Mouse (Mus musculus) midbrain, embryonic 15.5 days (tissue): ENCODE results near the gene Daam1. TPM values are rescaled to one million over a fixed set of nuclear protein-coding genes. Genes with fewer than 3 reads are reported as not detected.

Source experiments
- ATAC-seq: fragments of 200-750 bp; cut with Nextera tagmentation; replicated peaks from 2 replicates; pipeline ENCODE4 v1.8.0; 2017; ENCODE audit warnings: moderate TSS enrichment
- H3K27ac ChIP-seq: fragments of 300-500 bp; sonication (generic); 2 replicates; pipeline ENCODE4 v1.5.1; 2015; ENCODE audit warnings: mild to moderate bottlenecking, inconsistent platforms
- H3K27me3 ChIP-seq: fragments of 300-500 bp; sonication (generic); replicated peaks from 2 replicates; pipeline ENCODE4 v1.6.1; 2015; ENCODE audit warnings: inconsistent platforms
- H3K36me3 ChIP-seq: fragments of 300-500 bp; sonication (generic); replicated peaks from 2 replicates; pipeline ENCODE4 v1.6.1; 2015; ENCODE audit warnings: inconsistent platforms
- H3K4me1 ChIP-seq: fragments of 300-500 bp; sonication (generic); 2 replicates; pipeline ENCODE4 v1.6.1; 2015; ENCODE audit warnings: inconsistent platforms
- H3K4me2 ChIP-seq: fragments of 300-500 bp; sonication (generic); 2 replicates; pipeline ENCODE4 v1.6.1; 2015; ENCODE audit warnings: inconsistent platforms, mild to moderate bottlenecking, moderate library complexity
- H3K4me3 ChIP-seq: fragments of 300-500 bp; sonication (generic); 2 replicates; pipeline ENCODE4 v1.5.1; 2015; ENCODE audit warnings: mild to moderate bottlenecking, inconsistent platforms
- H3K9ac ChIP-seq: fragments of 300-500 bp; sonication (generic); 2 replicates; pipeline ENCODE4 v1.6.1; 2015; ENCODE audit warnings: mild to moderate bottlenecking, inconsistent platforms
- H3K9me3 ChIP-seq: fragments of 300-500 bp; sonication (generic); 2 replicates; pipeline ENCODE4 v1.6.1; 2016; ENCODE audit warnings: inconsistent platforms
- WGBS: fragments of 180-500 bp; shearing (Covaris S2); methylation state at CpG from one replicate; pipeline ENCODE4 v1.1.7; 2015; ENCODE audit warnings: mixed read lengths; 5-methylcytosine and 5-hydroxymethylcytosine counted together
- polyA plus RNA-seq: library from polyadenylated mRNA; unstranded; fragments of >200 nt; fragmentation: Nextera tagmentation; extraction: Ambion mirVana; gene quantifications from 2 replicates; pipeline ENCODE4 v1.2.1, GENCODE M21; 2015

Gene Daam1
- polyA plus RNA-seq = 28.1 and 31.4 TPM in 2 replicates

DNA sequence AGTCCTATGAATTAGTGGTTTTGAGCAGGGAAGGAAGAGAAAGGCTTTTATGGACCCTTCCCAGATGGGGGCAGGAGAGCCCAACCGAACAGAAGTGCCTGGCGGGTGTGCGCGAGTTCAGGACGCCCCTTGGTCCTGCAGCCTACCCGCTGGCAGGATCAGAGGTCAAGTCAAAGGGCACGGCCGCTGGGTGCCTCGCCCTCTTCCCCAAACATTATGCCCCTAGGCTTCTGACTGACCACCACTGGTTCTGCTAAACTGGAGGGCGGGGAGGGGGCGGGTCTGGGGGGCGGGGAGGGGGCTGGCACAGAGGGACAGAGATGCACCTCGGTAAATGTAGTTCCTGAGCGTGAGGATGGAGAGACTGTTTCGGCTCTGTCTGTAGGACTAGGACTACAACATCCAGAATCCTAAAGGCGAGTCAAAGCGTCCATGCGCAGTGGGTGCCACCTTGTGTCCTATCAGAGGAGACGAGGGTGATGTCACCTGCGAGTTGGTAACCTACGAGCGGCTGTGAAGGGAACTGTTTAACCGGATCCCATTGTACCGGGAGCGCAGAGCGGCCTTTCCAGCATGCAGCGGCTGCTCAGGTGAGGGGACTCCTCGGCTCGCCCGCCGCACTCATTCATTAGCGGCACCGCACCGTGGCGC, at the start of gene Daam1:
Daam1 (plus strand) TSS at position 472 of the 651 bp plus-strand sequence.
- 0 out of 2 replicates have a peak, but pooled peaks cover 2% of the 10 kb centered on the region for H3K27me3 ChIP-seq
- H3K36me3 ChIP-seq = no peaks in the 10 kb centered on the region
- WGBS = under 1% methylated on average over 35 of the region's 35 CpGs
- H3K27ac ChIP-seq = peak within 1 kb of the TSS; percentile 94
- H3K4me1 ChIP-seq = peaks cover 38% of the 10 kb centered on the region
- peak; percentile 100 for ATAC-seq
- peak within 1 kb of the TSS; percentile 69 for H3K4me2 ChIP-seq
- peak within 1 kb of the TSS; percentile 85 for H3K4me3 ChIP-seq
- peak within 1 kb of the TSS; percentile 96 for H3K9ac ChIP-seq
- H3K9me3 ChIP-seq = no peaks in the 10 kb centered on the region

GRCm38 (mm10) chr12:71781220-71781619, 49.7 kb upstream of the Daam1 start:
- no peaks in the 10 kb centered on the region for H3K36me3 ChIP-seq
- WGBS = 66% methylated on average over 7 of the region's 7 CpGs
- no peak overlapping the region for H3K27ac ChIP-seq
- H3K9me3 ChIP-seq = no peaks in the 10 kb centered on the region
- H3K27me3 ChIP-seq = no peaks in the 10 kb centered on the region
- no peak overlapping the region for H3K4me3 ChIP-seq
- H3K9ac ChIP-seq = no peak overlapping the region
- no peak for ATAC-seq
- peaks cover 12% of the 10 kb centered on the region; the same call in 1 of the 2 replicates for H3K4me1 ChIP-seq
- no peak overlapping the region for H3K4me2 ChIP-seq

- H3K9ac ChIP-seq = no peak overlapping the region
- no peaks in the 10 kb centered on the region for H3K9me3 ChIP-seq
- 62% methylated on average over 3 of the region's 3 CpGs for WGBS
- H3K4me2 ChIP-seq = no peak overlapping the region
- H3K27me3 ChIP-seq = no peaks in the 10 kb centered on the region
- H3K36me3 ChIP-seq = no peaks in the 10 kb centered on the region
- no peak overlapping the region for H3K27ac ChIP-seq
- ATAC-seq = no peak
- H3K4me1 ChIP-seq = peaks cover 5% of the 10 kb centered on the region; the same call in 1 of the 2 replicates
- no peak overlapping the region for H3K4me3 ChIP-seq
Measured at GRCm38 (mm10) chr12:71783970-71784369, 46.9 kb upstream of the Daam1 start.

GRCm38 (mm10) chr12:71784666-71785255, 46.1 kb upstream of the Daam1 start:
- Histone ChIP-seq H3K4me3 (no peak overlapping the region), H3K27me3 (no peaks in the 10 kb centered on the region), H3K4me1 (peaks cover 5% of the 10 kb centered on the region; the same call in 1 of the 2 replicates), H3K27ac (no peak overlapping the region), H3K36me3 (no peaks in the 10 kb centered on the region), H3K9me3 (no peaks in the 10 kb centered on the region), H3K9ac (no peak overlapping the region), H3K4me2 (no peak overlapping the region)
- ATAC-seq = no peak
- WGBS = 16% methylated on average over 11 of the region's 11 CpGs

GRCm38 (mm10) chr12:71786521-71786920, 44.4 kb upstream of the Daam1 start:
- H3K27ac ChIP-seq = no peak overlapping the region
- H3K4me3 ChIP-seq = no peak overlapping the region
- peaks cover 5% of the 10 kb centered on the region; the same call in 1 of the 2 replicates for H3K4me1 ChIP-seq
- H3K27me3 ChIP-seq = no peaks in the 10 kb centered on the region
- H3K9me3 ChIP-seq = no peaks in the 10 kb centered on the region
- H3K36me3 ChIP-seq = no peaks in the 10 kb centered on the region
- no peak overlapping the region for H3K4me2 ChIP-seq
- no peak overlapping the region for H3K9ac ChIP-seq
- no peak for ATAC-seq

- H3K4me1 ChIP-seq = peaks cover 5% of the 10 kb centered on the region; the same call in 1 of the 2 replicates
- no peak overlapping the region for H3K9ac ChIP-seq
- H3K36me3 ChIP-seq = no peaks in the 10 kb centered on the region
- no peak overlapping the region for H3K27ac ChIP-seq
- no peak for ATAC-seq
- H3K9me3 ChIP-seq = no peaks in the 10 kb centered on the region
- no peak overlapping the region for H3K4me3 ChIP-seq
- no peaks in the 10 kb centered on the region for H3K27me3 ChIP-seq
- WGBS = 90% methylated on average over 4 of the region's 4 CpGs
- H3K4me2 ChIP-seq = no peak overlapping the region
Measured at GRCm38 (mm10) chr12:71788791-71789190, 42.1 kb upstream of the Daam1 start.

DNA sequence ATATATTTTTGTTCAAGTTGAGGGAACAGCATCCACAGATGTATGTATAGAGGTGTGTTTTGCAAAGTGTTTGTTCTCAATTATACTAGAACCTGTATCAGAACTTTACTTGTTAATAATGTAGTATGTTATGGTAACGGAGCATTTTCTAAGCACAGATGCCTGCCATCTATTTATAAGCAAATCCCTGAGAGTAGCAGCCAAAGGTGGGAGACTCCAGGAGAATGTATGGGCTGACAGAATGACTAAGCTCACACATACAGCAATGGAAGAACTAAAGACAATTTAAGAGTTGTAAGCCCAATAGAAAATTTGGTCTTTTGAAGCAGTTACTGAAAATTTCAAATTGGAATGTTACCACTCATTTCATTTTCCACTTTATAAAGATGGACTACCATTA, 40.3 kb upstream of the Daam1 start:
- no peaks in the 10 kb centered on the region for H3K9me3 ChIP-seq
- H3K36me3 ChIP-seq = no peaks in the 10 kb centered on the region
- H3K4me3 ChIP-seq = no peak overlapping the region
- no peaks in the 10 kb centered on the region for H3K27me3 ChIP-seq
- H3K27ac ChIP-seq = no peak overlapping the region
- H3K9ac ChIP-seq = no peak overlapping the region
- H3K4me1 ChIP-seq = no peaks in the 10 kb centered on the region
- H3K4me2 ChIP-seq = no peak overlapping the region
- WGBS = 89% methylated on average over 1 of the region's 1 CpGs
- no peak for ATAC-seq

GRCm38 (mm10) chr12:71793114-71793513, 37.8 kb upstream of the Daam1 start:
- Histone ChIP-seq H3K9ac (no peak overlapping the region), H3K4me3 (no peak overlapping the region), H3K27ac (no peak overlapping the region), H3K4me1 (peaks cover 6% of the 10 kb centered on the region), H3K36me3 (no peaks in the 10 kb centered on the region), H3K27me3 (no peaks in the 10 kb centered on the region), H3K4me2 (no peak overlapping the region), H3K9me3 (no peaks in the 10 kb centered on the region)
- no peak for ATAC-seq
- 72% methylated on average over 2 of the region's 2 CpGs for WGBS

GRCm38 (mm10) chr12:71795626-71796025, 35.3 kb upstream of the Daam1 start:
- no peak overlapping the region for H3K4me2 ChIP-seq
- no peak overlapping the region for H3K9ac ChIP-seq
- WGBS = 65% methylated on average over 4 of the region's 4 CpGs
- H3K4me1 ChIP-seq = peaks cover 6% of the 10 kb centered on the region
- H3K9me3 ChIP-seq = no peaks in the 10 kb centered on the region
- no peaks in the 10 kb centered on the region for H3K36me3 ChIP-seq
- no peak overlapping the region for H3K27ac ChIP-seq
- H3K27me3 ChIP-seq = no peaks in the 10 kb centered on the region
- no peak for ATAC-seq
- H3K4me3 ChIP-seq = no peak overlapping the region

GRCm38 (mm10) chr12:71796517-71796916, 34.4 kb upstream of the Daam1 start:
- Histone ChIP-seq H3K4me1 (peaks cover 6% of the 10 kb centered on the region), H3K36me3 (no peaks in the 10 kb centered on the region), H3K27me3 (no peaks in the 10 kb centered on the region), H3K4me3 (no peak overlapping the region), H3K9me3 (no peaks in the 10 kb centered on the region), H3K9ac (no peak overlapping the region), H3K27ac (no peak overlapping the region), H3K4me2 (no peak overlapping the region)
- ATAC-seq = no peak
- WGBS = 9% methylated on average over 7 of the region's 7 CpGs

DNA sequence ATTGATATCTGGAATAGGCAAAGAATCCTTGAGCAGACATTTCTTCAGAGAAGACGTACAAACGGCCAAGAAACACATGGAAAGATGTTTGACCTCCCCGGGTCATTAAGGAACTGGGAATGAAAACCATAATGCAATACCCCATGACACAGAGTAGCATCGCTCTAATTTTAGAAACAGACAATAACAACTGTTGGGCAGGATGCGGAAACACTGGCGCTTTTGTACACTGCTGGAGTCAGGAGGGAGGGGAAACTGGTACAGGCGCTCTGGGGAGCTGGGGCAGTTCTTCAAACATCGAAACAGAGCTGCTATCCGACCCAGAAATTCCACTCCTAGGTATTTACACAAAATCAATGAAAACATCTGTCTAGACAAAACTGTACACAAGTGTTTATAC, 23.6 kb upstream of the Daam1 start:
- no peak for ATAC-seq
- Histone ChIP-seq H3K27me3 (no peaks in the 10 kb centered on the region), H3K4me3 (no peak overlapping the region), H3K4me1 (no peaks in the 10 kb centered on the region), H3K9me3 (no peaks in the 10 kb centered on the region), H3K9ac (no peak overlapping the region), H3K27ac (no peak overlapping the region), H3K36me3 (no peaks in the 10 kb centered on the region), H3K4me2 (no peak overlapping the region)
- 84% methylated on average over 9 of the region's 9 CpGs for WGBS

DNA sequence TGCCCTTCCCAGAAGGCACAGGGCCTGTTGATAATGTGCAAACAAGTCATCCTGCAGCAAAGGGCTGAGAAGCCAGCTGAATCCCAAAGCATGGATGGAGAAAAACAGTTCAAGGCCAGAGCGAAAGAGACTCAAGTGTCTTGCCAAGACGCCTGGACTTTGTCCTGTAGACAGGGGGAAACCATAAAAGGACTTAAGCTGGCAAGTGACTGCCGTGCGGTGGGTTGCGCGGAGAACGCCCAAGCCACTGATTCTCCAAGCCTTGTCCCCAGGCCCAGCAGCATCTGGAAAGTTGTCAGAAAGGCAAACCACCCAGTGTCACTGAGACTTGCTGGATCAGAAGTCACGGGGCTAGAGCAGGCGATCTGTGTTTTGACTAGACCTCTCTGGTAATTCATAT, 22.2 kb upstream of the Daam1 start:
- Histone ChIP-seq H3K4me2 (no peak overlapping the region), H3K36me3 (no peaks in the 10 kb centered on the region), H3K27me3 (no peaks in the 10 kb centered on the region), H3K9me3 (no peaks in the 10 kb centered on the region), H3K27ac (no peak overlapping the region), H3K4me3 (no peak overlapping the region), H3K9ac (no peak overlapping the region), H3K4me1 (no peaks in the 10 kb centered on the region)
- no peak for ATAC-seq
- WGBS = 95% methylated on average over 9 of the region's 9 CpGs

DNA sequence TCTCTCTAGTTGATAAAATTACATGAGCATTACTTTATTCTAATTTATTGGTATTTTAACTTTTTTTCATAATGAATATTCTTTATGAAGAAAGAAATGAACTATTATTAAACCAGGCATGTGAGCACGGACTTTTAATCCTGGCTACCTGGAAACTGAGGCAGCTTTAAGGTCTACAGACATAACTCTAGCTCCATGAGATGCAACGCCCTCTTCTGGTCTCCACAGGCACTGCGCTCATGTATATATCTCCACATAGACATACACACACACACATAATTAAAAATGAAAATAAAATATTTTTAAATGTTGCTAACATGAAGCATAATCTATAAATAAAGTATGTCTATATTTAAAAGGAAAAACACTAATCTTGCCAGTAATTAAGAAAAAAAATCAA, 21.3 kb upstream of the Daam1 start:
- Histone ChIP-seq H3K4me3 (no peak overlapping the region), H3K9me3 (no peaks in the 10 kb centered on the region), H3K4me1 (no peaks in the 10 kb centered on the region), H3K27ac (no peak overlapping the region), H3K9ac (no peak overlapping the region), H3K27me3 (no peaks in the 10 kb centered on the region), H3K36me3 (no peaks in the 10 kb centered on the region), H3K4me2 (no peak overlapping the region)
- 92% methylated on average over 3 of the region's 3 CpGs for WGBS
- no peak for ATAC-seq
